Mouse (Mus musculus): ENCODE results near the gene Hist2h4. TPM values are rescaled to one million over a fixed set of nuclear protein-coding genes. Genes with fewer than 3 reads are reported as not detected.
A peak's percentile ranks its signal among the peaks of the same experiment; 100 is the strongest.

Gene Hist2h4
- polyA plus RNA-seq, 1 experiment, result 0.42 TPM

GRCm38 (mm10) chr3:96219661-96220130, 43.4 kb downstream of the Hist2h4 start, which contains the start of the genes Bola1 and Hist2h2ab:
Gene Bola1 (minus strand): TSS chr3:96219709.
Gene Hist2h2ab (plus strand): TSS chr3:96219865.
- peak within 1 kb of the TSS; percentile 83 for H3K27ac ChIP-seq (ENCODE audit: control insufficient read depth, insufficient read depth, low read depth, low read length)
- TF ChIP-seq CTCF (IDR thresholded peaks at IDR 0.05; ENCODE audit: control insufficient read depth, insufficient read depth, insufficient replicate concordance, low read depth, low read length) (no peak), POLR2A (IDR thresholded peaks at IDR 0.05; ENCODE audit: control insufficient read depth, low read depth, low read length) (peak; percentile 59; the same call in 1 of the 2 replicates)
- peak within 1 kb of the TSS; percentile 86 for H3K4me3 ChIP-seq (ENCODE audit: control insufficient read depth, low read depth, low read length)
- H3K36me3 ChIP-seq (ENCODE audit: control insufficient read depth, insufficient read depth, low read length), result no peaks in the 10 kb centered on the region
- H3K27me3 ChIP-seq (ENCODE audit: control insufficient read depth, insufficient read depth, low read length), result no peaks in the 10 kb centered on the region
- H3K4me1 ChIP-seq (ENCODE audit: control insufficient read depth, insufficient read depth, low read length), result peaks cover 2% of the 10 kb centered on the region

GRCm38 (mm10) chr3:96219191-96219641, 43.9 kb downstream of the Hist2h4 start:
- peak overlapping the region; percentile 83 for H3K27ac ChIP-seq (ENCODE audit: control insufficient read depth, insufficient read depth, low read depth, low read length)
- H3K4me3 ChIP-seq (ENCODE audit: control insufficient read depth, low read depth, low read length), result peak overlapping the region; percentile 86
- H3K36me3 ChIP-seq (ENCODE audit: control insufficient read depth, insufficient read depth, low read length), result no peaks in the 10 kb centered on the region
- no peaks in the 10 kb centered on the region for H3K27me3 ChIP-seq (ENCODE audit: control insufficient read depth, insufficient read depth, low read length)
- no peak for TF ChIP-seq CTCF (IDR thresholded peaks at IDR 0.05; ENCODE audit: control insufficient read depth, insufficient read depth, insufficient replicate concordance, low read depth, low read length)
- no peak for TF ChIP-seq POLR2A (IDR thresholded peaks at IDR 0.05; ENCODE audit: control insufficient read depth, low read depth, low read length)
- peaks cover 2% of the 10 kb centered on the region for H3K4me1 ChIP-seq (ENCODE audit: control insufficient read depth, insufficient read depth, low read length)

Other genes with a start within 250 kb of the Hist2h4 start
- 3.3 and 4.1 TPM in 2 replicates for gene Vps45, start 204.8 kb downstream of the Hist2h4 start, polyA plus RNA-seq (2012; rRNA removed)
- 46.0 and 46.1 TPM in 2 replicates for gene Otud7b, start 158.8 kb downstream of the Hist2h4 start, polyA plus RNA-seq (2012; rRNA removed)
- 0.93 and 1.1 TPM in 2 replicates for gene Mtmr11, start 101.3 kb downstream of the Hist2h4 start, polyA plus RNA-seq (2012; rRNA removed)
- gene Sf3b4, start 91.0 kb downstream of the Hist2h4 start, polyA plus RNA-seq (2012; rRNA removed), result 141 and 143 TPM in 2 replicates
- gene Sv2a, start 82.2 kb downstream of the Hist2h4 start, polyA plus RNA-seq (2012; rRNA removed), result 0.54 and 1.7 TPM in 2 replicates
- 38.3 and 47.3 TPM in 2 replicates for gene Bola1, start 43.6 kb downstream of the Hist2h4 start, polyA plus RNA-seq (2012; rRNA removed)
- 3.7 and 3.9 TPM in 2 replicates for gene Hist2h2ab, start 43.4 kb downstream of the Hist2h4 start, polyA plus RNA-seq (2012; rRNA removed)
- gene Hist2h2ac, start 42.4 kb downstream of the Hist2h4 start, polyA plus RNA-seq (2012; rRNA removed), result 7.3 and 9.4 TPM in 2 replicates
- gene Hist2h2be, start 42.2 kb downstream of the Hist2h4 start, polyA plus RNA-seq (2012; rRNA removed), result 11.3 and 13.0 TPM in 2 replicates
- gene Hist2h3c2, start 24.2 kb downstream of the Hist2h4 start, polyA plus RNA-seq (2012; rRNA removed), result 18.0 and 18.3 TPM in 2 replicates
- 37.8 and 209 TPM in 2 replicates for gene Hist2h2aa2, start 23.0 kb downstream of the Hist2h4 start, polyA plus RNA-seq (2012; rRNA removed)
- gene Hist2h2aa1, start 17.8 kb downstream of the Hist2h4 start, polyA plus RNA-seq (2012; rRNA removed), result 1,076 and 1,288 TPM in 2 replicates
- not detected in 2 replicates for gene Hist2h3c1, start 16.6 kb downstream of the Hist2h4 start, polyA plus RNA-seq (2012; rRNA removed)
- 5.0 and 6.2 TPM in 2 replicates for gene Hist2h3b, start 5.3 kb upstream of the Hist2h4 start, polyA plus RNA-seq (2012; rRNA removed)
- 1.4 and 1.6 TPM in 2 replicates for gene Hist2h2bb, start 6.4 kb upstream of the Hist2h4 start, polyA plus RNA-seq (2012; rRNA removed)
- gene Fcgr1, start 30.7 kb upstream of the Hist2h4 start, polyA plus RNA-seq (2012; rRNA removed), result 0.19 and 0.23 TPM in 2 replicates
- gene BC107364, start 189.0 kb upstream of the Hist2h4 start, polyA plus RNA-seq (2012; rRNA removed), result 4.7 and 5.5 TPM in 2 replicates